Mouse (Mus musculus) v-Abl transformed pro-B cells (cell line): Measurements from ENCODE around the gene Kmt2d.

Source experiments
- in situ Hi-C, 2 experiments: fragments of 400-800 bp; cut with MboI; formaldehyde crosslinking; loops; one replicate each; pipeline ENCODE4 v1.15.1; 2025; ENCODE audit not compliant: unreplicated experiment in 2 of 2

Kmt2d gene

GRCm38 (mm10) chr15:98871070-98871915 is at the start of gene Kmt2d:
Gene Kmt2d (minus strand): TSS chr15:98871204.
- in situ Hi-C loops = no loop called here

GRCm38 (mm10) chr15:98918499-98918895 is 47.5 kb upstream of the Kmt2d start:
- in situ Hi-C loops = loop anchor here in 1 of 2 experiments (25.0 kb wide), 1 partner anchor 1394 kb away; the partner anchor contains the start of gene Mettl7a1

DNA sequence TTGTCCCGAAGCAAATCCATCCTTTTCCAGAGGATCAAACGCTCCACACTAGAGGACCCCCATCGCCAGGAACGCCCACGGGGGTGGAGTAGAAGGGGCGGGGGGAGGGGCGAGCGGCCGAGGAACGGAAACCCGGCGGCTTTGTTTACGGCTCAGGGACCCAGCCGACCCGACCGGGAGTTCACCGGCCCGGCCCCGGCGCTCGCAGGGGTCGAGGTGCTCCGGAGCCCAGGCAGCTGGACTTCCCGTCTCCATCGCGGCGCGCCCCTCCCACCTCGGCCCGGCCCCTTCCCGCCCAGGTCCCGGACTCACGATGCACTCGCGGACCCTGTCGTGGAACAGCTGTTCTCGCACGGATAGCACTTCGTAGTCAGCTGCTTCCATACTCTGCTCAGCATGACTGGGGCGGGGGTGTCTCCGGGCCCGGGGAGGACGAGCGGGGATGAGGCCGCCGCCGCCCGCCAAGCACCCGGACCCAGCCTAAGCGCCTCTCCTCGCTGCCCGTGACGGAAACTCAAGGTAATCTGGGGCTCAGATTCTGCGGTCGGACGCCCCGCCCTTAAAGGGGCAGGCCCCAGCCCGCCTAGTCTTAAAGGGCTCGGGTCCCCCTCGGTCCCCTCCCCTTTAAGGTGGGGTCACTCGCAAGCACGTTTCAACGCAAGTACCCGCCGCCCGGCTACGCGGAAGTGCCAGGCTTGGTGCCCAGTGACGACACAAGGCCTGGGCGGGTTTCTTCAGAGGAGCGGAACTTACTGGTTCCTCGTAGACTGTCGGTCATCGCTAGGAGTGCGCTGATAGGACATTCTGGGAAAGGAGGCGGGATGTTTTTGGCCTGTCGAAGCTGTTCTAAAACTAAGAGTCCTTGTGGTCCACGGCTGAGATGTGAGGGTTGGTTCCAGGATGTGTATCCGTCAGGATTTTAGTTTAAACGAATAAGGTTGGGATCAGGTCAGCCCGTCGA is 46.8 kb upstream of the Kmt2d start, which contains the start of gene Lmbr1l:
TSS of gene Lmbr1l (minus strand) at position 694 of the 961 bp plus-strand sequence.
- in situ Hi-C loops = loop anchor here in 1 of 2 experiments (25.0 kb wide), 1 partner anchor 1394 kb away; the partner anchor contains the start of gene Mettl7a1

DNA sequence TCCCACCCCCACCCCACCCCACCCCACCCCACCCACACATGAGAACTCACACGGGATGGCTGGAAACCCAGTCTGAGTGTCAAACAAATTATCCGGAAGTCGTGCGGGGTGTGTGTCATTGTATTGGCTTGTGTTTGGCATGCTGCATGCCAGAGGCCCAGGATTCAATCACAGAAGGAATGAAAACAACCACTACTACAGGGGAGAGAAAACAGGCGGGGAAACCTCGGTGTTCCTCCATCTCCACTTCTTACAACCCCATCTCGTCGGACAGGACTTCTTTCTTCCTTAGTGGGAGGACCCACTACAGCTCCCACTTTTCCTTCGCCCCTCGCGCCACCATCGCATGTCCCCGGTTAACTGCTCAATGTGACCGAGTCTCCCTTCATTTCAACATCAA is 46.1 kb upstream of the Kmt2d start:
- in situ Hi-C loops = loop anchor here in 1 of 2 experiments (25.0 kb wide), 1 partner anchor 1395 kb away; the partner anchor contains the start of gene Mettl7a1

DNA sequence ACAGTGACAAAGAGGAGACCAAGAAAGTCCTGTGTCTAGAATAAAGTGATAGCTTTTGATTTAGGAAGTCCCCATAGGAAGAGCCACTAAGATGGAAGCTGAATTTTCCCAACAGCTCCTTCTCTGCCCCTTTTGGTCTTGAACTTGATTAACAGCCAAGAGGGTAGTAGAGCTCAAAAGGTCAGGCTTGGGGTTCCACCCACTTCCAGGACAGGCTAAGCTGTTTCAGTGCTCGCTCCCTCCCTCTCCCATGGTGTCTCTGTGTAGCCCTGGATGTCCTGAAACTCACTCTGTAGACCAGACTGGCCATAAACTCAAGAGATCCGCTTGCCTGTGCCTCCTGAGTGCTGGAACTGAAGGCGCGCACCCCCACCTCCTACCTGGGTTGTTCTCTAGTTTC is 45.0 kb upstream of the Kmt2d start:
- in situ Hi-C loops = loop anchor here in 1 of 2 experiments (25.0 kb wide), 1 partner anchor 1396 kb away; the partner anchor contains the start of gene Mettl7a1

DNA sequence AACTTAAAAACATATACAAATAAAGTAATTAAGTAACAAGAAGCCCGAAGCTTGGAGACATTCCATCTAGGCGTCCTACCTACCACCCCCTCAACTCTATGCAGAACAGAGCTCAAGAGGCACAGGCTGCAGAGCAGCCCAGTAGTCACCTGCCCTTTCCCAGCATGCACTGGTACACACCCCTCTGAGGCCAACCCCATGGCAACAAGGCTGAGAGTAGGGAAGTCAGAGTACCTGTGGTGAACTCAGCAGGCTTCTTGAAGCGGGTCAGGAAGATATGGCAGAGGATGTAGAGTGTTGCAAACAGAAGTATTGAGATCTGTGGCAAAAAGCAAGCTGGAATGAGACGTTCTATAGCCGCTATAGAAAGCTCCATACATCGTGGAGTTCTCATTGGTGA is 43.9 kb upstream of the Kmt2d start:
- in situ Hi-C loops = loop anchor here in 1 of 2 experiments (25.0 kb wide), 1 partner anchor 1397 kb away; the partner anchor contains the start of gene Mettl7a1

- in situ Hi-C loops = loop anchor here in 1 of 2 experiments (25.0 kb wide), 1 partner anchor 1408 kb away; the partner anchor contains the start of gene Mettl7a1
Observed at GRCm38 (mm10) chr15:98904692-98905091, 33.7 kb upstream of the Kmt2d start.

DNA sequence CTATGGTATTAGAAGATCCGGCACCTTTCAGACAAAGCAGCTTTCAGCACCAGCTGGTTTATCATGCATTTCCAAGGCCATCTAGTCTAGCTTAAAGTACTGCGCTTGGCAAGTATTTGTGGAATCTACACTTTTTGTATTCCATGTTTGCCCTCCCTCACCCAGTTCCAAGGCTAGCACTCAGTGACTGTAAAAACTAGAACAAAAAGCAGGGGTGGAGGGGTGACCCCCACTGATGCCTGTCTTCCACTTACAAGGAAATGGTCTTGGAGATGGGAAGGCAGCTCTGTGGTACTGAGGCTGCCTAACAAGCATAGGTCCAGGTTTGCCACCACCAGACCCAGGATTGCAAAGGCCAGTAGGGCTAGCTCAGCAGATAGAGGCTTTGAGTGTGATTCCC is 31.6 kb upstream of the Kmt2d start:
- in situ Hi-C loops = loop anchor here in 1 of 2 experiments (25.0 kb wide), 1 partner anchor 1410 kb away; the partner anchor contains the start of gene Mettl7a1

- in situ Hi-C loops = loop anchor here in 1 of 2 experiments (25.0 kb wide), 1 partner anchor 1411 kb away; the partner anchor contains the start of gene Mettl7a1
Observed at GRCm38 (mm10) chr15:98901530-98901929, 30.5 kb upstream of the Kmt2d start.

DNA sequence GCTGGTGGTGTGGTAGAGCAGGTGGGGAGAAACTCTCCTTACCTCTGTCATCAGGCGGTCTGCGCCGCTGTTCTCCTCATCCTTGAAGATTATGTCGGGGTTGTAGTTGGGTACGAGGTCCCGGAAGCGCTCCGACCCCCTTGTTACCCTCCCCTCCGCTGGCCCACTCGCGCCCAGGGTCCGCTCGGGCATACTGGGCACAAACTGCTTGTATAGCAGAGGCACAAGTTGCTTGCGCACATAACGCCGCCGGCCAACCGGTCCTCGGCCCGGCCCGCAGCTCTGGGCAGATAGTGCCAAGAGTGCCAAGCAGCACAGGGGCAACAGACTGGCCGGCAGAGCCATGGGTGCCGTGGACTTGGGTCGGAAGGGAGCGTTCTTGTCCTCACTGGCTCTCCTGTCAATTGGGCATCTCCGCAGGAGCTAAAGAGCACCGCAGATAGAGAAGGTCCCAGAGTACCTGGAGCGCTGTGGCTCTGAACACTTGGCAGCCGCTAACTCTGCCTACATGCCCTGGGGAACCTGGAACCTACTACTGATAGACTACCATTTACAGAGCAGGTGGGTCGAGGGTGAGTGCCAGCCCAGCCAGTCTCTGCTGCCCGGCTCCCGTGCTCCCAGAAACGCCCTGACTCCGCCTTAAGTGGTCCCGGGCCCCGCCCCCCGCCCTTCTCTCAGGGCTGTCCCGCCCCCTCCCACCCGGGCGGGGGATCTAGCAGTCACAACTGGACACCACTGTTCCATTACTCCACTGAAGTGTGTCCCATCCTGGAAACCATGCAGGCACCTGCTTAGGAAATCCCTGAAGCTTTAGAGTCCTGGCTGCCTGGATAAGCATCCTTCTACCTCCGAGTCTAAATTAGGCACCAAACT is 27.2 kb upstream of the Kmt2d start, which contains the start of gene Dhh:
TSS of gene Dhh (minus strand) at position 613 of the 873 bp plus-strand sequence.
- in situ Hi-C loops = loop anchor here in 1 of 2 experiments (10.0 kb wide), 1 partner anchor 207 kb away; no protein-coding TSS in a partner anchor

GRCm38 (mm10) chr15:98897495-98897894 is 26.5 kb upstream of the Kmt2d start:
- in situ Hi-C loops = loop anchor here in 1 of 2 experiments (10.0 kb wide), 1 partner anchor 207 kb away; no protein-coding TSS in a partner anchor

DNA sequence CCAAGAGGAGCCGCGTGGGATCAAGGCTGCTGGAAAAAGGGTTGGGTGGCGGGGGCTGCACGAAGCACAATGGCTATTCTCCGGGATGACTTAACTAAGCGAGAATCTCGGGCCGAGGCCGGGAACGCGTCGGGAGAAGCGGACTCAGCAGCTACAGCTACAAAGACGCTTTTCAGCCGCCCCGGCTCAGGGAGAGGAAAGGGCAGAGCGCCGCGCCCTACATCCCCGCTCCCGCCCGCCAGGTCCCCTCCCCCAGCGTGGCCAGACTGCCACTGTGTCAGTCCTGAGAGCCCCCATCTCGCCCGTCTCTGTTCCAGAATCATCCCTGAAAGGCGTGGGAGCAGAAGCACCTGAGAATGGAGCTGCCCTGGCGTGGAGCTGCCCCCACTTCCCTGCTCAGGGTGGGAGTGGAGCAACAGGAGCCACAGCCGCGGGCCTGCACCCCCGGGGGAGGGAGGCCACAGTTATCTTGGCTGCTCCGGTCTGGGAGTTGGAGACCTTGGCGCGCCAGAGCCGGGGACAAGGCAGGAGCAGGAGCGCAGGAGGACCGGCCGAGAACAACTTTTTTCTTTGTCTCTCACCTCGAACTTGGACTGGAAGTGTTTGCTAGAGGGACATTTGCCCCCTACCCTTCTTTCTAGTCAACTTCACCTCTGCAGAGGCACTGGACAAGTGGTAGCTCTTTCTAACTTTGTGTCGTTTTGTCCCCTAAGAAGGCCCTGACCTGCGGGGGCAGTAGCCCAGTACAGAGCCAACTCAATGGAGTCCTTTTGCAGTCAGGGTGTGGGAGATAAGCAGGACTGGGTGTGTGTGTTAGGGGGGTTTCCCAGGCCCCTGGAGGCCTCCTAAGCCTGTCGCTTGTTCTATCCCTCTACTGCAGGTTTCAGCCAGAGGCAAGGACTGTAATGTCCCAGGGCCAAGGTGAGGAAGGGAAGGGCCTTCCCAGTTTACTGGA is 24.9 kb upstream of the Kmt2d start:
- in situ Hi-C loops = loop anchor here in 1 of 2 experiments (10.0 kb wide), 1 partner anchor 209 kb away; no protein-coding TSS in a partner anchor

GRCm38 (mm10) chr15:98894746-98895634 is 24.0 kb upstream of the Kmt2d start:
- in situ Hi-C loops = loop anchor here (5.0 to 10.0 kb wide), 2 partner anchors 102 to 210 kb away; no protein-coding TSS in a partner anchor

DNA sequence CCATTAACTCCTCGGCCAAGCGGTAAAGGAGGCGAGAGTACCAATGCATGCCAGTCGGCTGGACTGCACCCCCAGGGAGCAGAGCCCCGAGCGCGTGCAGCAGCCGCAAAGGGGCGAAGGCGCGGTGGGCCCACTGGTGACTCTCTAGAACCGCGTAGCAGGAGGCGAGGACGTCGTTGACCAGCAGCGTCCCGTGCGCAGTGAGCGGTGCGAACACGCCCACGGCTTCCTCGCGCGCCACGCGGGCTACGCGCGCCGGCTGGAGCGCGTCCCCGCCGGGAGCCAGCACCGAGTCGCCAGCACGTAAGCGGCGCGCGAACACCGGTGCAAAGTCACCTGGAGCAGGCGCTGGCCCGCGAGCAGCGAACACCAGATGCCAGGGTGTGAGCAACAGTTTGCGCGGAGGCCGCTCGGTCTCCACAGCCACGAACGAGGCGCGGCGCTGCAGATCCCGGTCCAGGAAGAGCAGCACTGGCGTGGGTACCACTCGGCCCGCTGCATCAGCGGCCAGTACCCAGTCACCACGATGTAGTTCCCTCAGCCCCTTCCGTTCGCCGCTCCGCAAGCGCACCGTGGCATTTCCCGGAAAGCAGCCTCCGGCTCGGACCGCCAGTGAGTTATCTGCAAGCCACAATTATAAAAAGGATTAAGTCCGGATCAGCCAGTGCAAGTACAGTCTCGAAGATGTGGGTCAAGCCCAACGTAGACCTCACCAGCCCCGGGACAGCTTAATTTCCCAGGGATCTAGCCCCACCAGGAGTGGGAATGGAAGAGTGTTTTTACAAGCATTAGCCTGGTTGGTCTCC is 23.1 kb upstream of the Kmt2d start, which contains the start of gene Rhebl1:
TSS of gene Rhebl1 (minus strand) at position 601 of the 806 bp plus-strand sequence.
- in situ Hi-C loops = loop anchor here (5.0 to 10.0 kb wide), 2 partner anchors 103 to 211 kb away; no protein-coding TSS in a partner anchor

- in situ Hi-C loops = loop anchor here (5.0 to 10.0 kb wide), 2 partner anchors 104 to 212 kb away; no protein-coding TSS in a partner anchor
Observed at GRCm38 (mm10) chr15:98893036-98893435, 22.0 kb upstream of the Kmt2d start.
